Mouse (Mus musculus): ENCODE data around the gene Mllt6.

- TF ChIP-seq POLR2A (IDR thresholded peaks at IDR 0.05; ENCODE audit: insufficient read length, low read depth) (no peak), POLR2AphosphoS2 (IDR thresholded peaks at IDR 0.05; ENCODE audit: insufficient read length, low read depth) (no peak), TCF12 (IDR thresholded peaks at IDR 0.05; ENCODE audit: insufficient read depth, poor library complexity, severe bottlenecking) (no peak), TCF3 (IDR thresholded peaks at IDR 0.05; ENCODE audit: insufficient read length, low read depth) (no peak)
Observed at GRCm38 (mm10) chr11:97625551-97625950, 37.7 kb upstream of the Mllt6 start.
